Mouse (Mus musculus): ENCODE results near the gene Ezh1. TPM values are rescaled to one million over a fixed set of nuclear protein-coding genes. Genes with fewer than 3 reads are reported as not detected.
A peak's percentile ranks its signal among the peaks of the same experiment; 100 is the strongest.

Gene Ezh1
- total RNA-seq, 2 experiments from 2014 or later: 65.9 to 77.2 TPM

GRCm38 (mm10) chr11:101180261-101180660, 46.0 kb downstream of the Ezh1 start:
- DNase-seq: no peak

DNA sequence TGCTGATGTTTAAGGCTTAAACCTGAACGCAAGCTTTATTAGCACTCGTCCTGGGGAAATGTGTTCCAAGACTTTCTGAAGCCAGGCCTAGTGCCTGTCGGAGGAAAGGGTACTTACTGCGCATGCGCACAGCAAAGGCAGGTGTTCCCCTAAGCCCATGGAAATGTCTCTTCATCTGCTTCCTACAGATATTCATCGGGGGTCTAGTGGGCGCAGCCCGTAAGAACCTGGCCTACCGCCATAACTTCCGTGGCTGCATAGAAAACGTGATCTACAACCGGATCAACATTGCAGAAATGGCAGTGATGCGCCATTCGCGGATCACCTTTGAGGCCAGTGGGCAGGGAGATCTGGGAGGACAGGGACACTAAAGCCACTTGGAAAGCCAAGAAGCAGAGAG, 47.0 kb downstream of the Ezh1 start:
- no peak for DNase-seq

GRCm38 (mm10) chr11:101178061-101179058, 47.9 kb downstream of the Ezh1 start:
- no peak for DNase-seq

- DNase-seq: peak; percentile 63 to 71
These were observed 49.1 kb downstream of the Ezh1 start for GRCm38 (mm10) chr11:101176933-101177773.

DNA sequence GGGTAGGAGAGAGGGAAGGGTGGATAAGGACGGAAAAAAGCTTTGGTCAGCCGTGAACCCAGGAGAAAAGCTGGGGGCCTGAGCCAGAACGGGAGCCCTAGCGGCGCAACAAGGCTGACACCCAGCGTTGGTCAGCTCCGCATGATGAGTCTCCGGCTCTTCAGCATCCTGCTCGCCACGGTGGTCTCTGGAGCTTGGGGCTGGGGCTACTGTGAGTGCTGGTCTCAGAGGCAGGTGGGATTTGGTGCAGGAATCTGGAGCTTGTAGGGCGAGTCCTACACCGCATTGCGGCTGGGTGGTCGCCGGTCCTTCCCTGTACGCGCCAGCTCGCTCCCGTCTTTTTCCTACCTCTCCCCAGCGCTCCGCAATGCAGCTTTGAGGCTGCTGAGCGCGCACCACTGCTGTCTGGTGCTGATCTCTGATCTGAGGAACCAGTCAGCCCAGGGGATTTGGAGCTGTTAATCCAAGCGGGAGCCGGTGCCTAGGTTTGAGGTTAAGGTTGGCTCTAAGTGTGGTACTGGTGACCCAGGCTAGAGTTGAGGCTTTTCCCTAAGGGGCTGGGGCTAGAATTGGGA, 50.1 kb downstream of the Ezh1 start:
- DNase-seq: peak; percentile 52 to 54

- DNase-seq: peak; percentile 58 to 63
These were observed 50.6 kb downstream of the Ezh1 start for GRCm38 (mm10) chr11:101175636-101176116.

DNA sequence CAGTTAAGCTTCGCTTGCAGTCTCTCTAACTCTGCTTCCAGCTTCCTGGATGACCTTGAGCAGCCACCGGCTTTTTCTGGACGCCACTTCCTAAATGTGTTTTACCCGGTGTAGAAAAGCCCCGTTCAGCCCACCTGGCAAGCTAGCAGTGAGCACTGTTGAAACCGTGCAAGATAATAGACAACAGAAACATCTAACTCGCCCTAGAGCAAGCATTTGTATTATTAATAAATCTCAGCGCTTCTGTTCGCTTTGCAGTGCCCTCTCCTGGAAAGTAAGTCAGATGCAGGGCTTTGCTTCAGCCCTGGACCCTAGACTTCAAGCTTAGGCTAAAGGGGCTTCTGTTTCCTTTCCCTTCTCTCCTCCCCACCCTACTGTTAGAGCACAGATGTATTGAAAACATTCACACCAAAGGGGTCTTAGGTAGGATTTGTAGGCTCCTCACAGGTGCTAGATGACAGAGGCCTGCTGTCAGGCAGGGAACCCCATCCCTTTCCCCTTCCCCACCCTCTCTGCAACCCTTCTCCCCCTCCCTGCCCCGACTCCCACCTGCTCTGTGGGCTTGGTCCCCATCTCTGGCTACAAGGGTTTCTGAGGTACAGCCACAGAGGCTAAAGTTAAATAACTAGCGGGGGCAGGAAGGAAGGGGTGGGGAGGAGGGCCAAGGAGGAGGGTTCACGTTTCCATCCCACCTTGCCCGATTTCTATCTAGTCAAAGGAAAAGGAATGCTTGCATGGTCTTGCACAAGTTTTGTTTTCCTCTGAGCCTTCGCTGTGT, 51.2 kb downstream of the Ezh1 start, which contains the start of gene Ccr10:
Gene Ccr10, minus strand, starts transcription at position 593 of the 778 bp plus-strand sequence.
- DNase-seq: no peak

DNA sequence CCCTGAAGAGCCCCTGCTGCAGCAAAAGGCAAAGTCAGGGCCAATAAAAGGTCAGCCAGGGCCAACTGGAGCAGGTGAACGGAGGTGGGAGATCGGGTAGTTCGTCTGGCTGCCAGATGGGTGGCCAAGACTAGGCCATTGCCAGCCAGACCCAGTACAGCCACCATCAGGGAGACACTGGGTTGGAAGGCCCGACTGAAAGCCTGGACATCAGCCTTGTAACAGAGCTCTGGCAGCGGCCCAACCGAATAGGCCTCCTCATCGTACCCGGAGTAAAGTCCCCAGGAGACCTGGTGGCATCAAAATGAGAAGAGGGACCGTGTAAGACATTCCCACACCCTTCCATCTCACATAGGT, 51.9 kb downstream of the Ezh1 start:
- DNase-seq: no peak

- DNase-seq: peak; percentile 63 to 67
These were observed 52.5 kb downstream of the Ezh1 start for GRCm38 (mm10) chr11:101173631-101174388.

- no peak for DNase-seq
These were observed 53.2 kb downstream of the Ezh1 start for GRCm38 (mm10) chr11:101173112-101173511.

DNA sequence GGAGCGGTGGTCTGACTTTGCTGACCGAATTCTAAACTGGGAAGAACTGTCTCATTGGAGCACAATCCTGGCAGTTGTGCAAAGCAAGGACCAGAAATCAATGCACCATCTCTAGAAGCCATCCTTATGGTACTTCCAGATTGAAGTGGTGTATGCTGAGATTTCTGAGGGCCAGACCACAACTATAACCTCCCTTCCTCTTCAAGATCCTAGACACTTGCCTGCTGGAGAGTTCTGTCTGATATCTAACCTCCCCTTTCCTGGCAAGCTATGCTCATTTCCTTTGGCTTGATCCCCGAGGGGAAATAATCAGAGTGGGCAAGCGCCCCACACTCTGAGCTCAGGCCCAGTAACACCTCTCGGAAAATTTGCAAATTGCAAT, 53.8 kb downstream of the Ezh1 start:
- DNase-seq: no peak

DNA sequence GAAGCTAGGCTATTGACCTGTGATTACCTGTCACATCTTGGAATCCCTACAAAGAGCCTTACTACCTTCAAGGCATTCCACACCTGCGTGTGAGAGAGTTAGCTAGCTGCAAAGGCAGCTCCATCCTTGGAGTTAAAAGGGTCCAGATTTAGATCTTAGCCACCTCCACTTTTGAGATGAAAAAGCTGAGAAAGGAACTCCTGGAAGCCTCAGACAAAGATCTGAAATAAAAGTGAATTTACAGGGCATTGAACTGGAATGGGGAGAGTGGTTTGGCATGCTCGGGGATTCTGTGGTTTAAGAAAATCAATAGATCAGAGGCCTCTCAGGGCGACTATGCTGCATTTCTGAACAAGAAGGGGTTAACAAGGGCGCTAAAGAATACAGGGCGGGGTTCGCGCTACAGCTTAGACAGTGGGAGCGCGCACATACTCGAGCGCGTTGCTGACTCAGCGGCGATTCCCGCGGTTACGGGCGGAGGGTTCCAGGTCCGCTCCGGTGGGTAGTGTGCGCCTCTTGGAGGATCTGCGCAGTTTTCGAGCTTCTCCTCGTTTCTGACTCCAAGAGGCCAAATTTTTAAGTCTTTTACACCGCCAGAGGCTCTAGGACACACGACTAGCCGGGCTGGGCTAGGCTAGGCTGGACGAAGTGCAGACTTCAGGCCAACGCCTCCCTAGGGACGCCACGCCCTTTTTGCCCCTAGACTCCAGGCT, 54.4 kb downstream of the Ezh1 start:
- peak; percentile 60 to 64 for DNase-seq

DNA sequence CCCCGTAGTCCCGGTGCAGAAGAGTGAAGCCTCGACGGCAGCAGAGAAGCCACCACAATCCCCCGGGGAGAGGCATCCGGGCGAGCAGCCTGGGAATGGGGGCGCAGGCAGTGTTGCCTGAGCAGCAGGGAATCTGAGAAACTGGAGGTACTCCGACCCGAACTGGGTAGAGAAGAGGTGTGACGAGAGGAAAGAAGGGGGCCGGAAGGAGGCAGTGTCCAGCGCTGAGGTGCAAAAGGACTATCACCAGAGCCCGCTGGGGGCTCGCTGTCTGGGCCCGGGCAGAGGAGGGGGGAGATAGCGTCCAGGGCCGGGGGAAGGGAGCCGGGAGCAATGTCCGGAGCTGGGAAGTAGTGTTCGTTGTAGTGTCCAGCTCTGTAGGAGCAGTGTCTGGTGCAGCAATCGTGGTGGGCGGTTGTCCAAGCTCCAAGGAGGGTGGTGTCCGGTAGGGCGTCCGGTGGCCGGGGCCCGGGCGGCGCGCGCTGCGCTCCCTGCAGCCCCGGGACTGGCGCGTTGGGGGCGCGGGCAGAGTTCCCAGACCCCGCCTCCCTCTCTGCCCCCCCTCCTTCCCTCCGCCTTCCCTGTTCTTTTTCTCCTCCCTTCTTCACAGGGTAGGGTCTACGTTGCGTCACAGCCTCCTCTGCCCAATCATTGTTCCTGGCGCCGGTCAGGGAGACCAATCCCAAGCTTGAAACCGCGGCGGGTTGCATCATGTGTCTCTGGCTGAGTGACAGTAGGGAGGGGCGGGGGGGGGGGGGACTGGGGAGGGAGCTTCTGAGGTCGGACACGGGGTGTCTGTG, 55.3 kb downstream of the Ezh1 start, which contains the start of gene Plekhh3:
Gene Plekhh3, minus strand, starts transcription at position 541 of the 800 bp plus-strand sequence.
- peak; percentile 91 to 92 for DNase-seq

DNA sequence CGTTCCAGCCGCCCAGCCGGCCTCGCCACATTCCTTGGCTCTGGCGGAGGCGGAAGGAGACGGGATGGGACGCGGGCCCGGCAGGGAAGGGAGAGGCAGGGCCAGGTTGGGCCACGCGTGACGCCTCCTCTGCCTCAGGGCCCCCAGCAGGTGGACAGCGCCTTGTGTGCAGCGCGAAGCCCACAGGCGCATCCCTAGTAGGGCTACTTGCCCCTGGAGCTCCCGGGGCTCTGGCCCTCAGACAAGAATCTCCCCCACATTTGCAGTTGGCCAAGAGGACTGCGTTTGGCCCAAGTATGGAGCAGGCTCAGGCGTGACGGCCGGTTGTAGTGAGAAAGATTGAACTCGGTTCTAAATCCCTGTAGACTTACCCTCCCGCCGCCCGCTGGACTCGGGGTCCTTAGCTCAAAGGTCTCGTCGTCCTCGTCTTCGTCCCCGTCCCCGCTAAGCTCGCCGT, 55.9 kb downstream of the Ezh1 start, which contains the start of gene Cntnap1:
Gene Cntnap1, plus strand, starts transcription at position 170 of the 457 bp plus-strand sequence.
- DNase-seq: no peak

DNA sequence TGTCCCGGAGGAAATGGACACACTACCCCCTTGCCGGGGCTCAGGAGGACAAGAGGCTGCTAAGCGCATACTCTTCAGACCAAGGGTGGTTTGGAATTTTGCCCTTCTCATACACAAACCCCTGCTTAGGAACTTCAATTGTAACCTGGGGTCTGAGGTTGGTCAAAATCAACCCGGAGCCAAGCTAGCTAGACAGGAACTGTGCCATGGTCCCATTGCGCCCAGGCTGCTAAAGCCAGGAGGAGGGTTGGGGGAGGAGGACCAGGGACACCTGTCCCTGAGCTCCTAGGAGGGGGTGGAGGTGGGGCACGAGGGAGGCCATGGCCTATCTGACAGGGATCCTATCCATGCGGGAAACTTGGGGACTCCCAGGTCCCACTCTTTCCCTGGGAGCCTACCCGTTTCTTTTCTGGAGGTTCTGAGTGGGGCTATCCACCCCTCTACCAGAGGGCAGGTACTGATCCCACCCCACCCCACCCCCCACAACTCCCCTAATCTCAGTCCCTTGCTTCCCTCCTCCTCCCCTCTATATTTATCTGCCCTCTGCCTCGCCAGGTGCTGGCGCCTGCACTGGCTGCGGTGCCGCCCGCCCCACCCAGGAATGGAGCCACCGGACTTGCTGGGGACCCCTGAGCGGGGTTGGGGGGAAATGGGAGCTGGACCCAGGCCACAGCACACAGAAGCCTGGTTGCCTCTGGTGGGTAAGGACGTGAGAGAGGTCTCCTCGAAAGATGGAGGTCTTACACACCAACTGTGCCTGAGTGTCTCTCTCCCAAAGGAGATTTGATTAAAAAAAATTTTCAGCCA, 56.8 kb downstream of the Ezh1 start:
- no peak for DNase-seq

- DNase-seq: no peak
These were observed 57.8 kb downstream of the Ezh1 start for GRCm38 (mm10) chr11:101168301-101168980.

GRCm38 (mm10) chr11:101167963-101168300, 58.3 kb downstream of the Ezh1 start:
- no peak for DNase-seq

All from layer of hippocampus, postnatal 36 days (tissue).